Mouse (Mus musculus): ENCODE data around the gene Ccne1.

DNA sequence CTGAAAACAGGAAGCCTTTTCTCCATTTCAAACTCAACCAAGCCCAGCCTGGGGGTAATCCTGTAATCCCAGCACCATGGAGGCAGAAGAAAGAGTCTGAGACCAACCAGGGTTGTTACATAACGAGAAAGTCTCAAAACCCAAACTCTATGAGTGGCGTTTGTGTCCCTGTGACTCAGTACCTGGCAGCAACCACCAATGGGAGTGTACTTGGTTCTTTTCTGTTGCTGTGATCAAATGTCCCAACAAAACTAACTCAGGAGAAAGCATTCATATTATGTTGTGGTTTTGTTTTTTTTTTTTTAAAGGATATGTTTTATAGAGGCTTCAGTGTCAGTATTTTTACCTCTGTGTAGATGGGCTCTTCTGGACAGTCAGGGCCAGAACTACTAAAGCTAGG is 36.7 kb downstream of the Ccne1 start:
- TF ChIP-seq POLR2A (IDR thresholded peaks at IDR 0.05; ENCODE audit: borderline replicate concordance, control insufficient read depth, low read depth, low read length) = no peak
- TF ChIP-seq CTCF (IDR thresholded peaks at IDR 0.05; ENCODE audit: control insufficient read depth, insufficient read depth, low read length) = no peak
